Mouse (Mus musculus): Measurements from ENCODE around the gene Klhl8.

GRCm38 (mm10) chr5:103835471-103836147 is 75.5 kb downstream of the Klhl8 start:
- TF ChIP-seq CTCF (IDR thresholded peaks at IDR 0.05; ENCODE audit: insufficient read depth, low read length) (no peak), POLR2A (IDR thresholded peaks at IDR 0.05; ENCODE audit: borderline replicate concordance, extremely low read depth, low read depth, low read length) (no peak)

All from lung, adult 2 months (tissue).